Mouse (Mus musculus) heart, adult 2 months (tissue): ENCODE measurements at regions not wholly inside any gene's neighbourhood (a gene's known extent, or its start where the extent isn't known, plus 50 kb on each side); places are given as distances from the start of the nearest gene placed in this dataset.

Experiments
- DNase-seq, 2 experiments: peaks; one replicate each; pipeline ENCODE4 v3.0.0; 2021
- H3K27ac ChIP-seq: fragments of 200-600 bp; 2 replicates; pipeline ENCODE4 v1.8.1; 2022
- H3K27me3 ChIP-seq: fragments of 200-500 bp; 2 replicates; pipeline ENCODE4 v1.6.1; 2012; ENCODE audit warnings: mild to moderate bottlenecking, low read length, inconsistent platforms, mixed read lengths; ENCODE audit not compliant: control insufficient read depth, insufficient read depth
- H3K36me3 ChIP-seq: fragments of 200-500 bp; 2 replicates; pipeline ENCODE4 v1.6.1; 2012; ENCODE audit warnings: low read length, inconsistent platforms; ENCODE audit not compliant: control insufficient read depth, insufficient read depth
- H3K4me1 ChIP-seq: fragments of 200-500 bp; 2 replicates; pipeline ENCODE4 v1.6.1; 2011; ENCODE audit warnings: low read length; ENCODE audit not compliant: control insufficient read depth, insufficient read depth
- H3K4me3 ChIP-seq: fragments of 200-600 bp; 2 replicates; pipeline ENCODE4 v1.8.1; 2022
- H3K79me2 ChIP-seq: fragments of 200-500 bp; replicated peaks from 2 replicates; pipeline ENCODE4 v1.6.1; 2012; ENCODE audit warnings: mild to moderate bottlenecking, inconsistent platforms, low read length, moderate library complexity, mixed read lengths; ENCODE audit not compliant: control insufficient read depth, insufficient read depth
- H3K9ac ChIP-seq: fragments of 200-500 bp; 2 replicates; pipeline ENCODE4 v1.6.1; 2012; ENCODE audit warnings: low read depth, mild to moderate bottlenecking, control low read depth, inconsistent platforms, low read length, mixed read lengths
- CTCF ChIP-seq: fragments of 200-600 bp; IDR thresholded peaks from 2 replicates; pipeline ENCODE4 v1.8.1; 2022; ENCODE audit warnings: antibody characterized with exemption, mild to moderate bottlenecking, moderate library complexity
- EP300 ChIP-seq: fragments of 200-500 bp; IDR thresholded peaks from 2 replicates; pipeline ENCODE4 v1.6.1; 2011; ENCODE audit warnings: low read depth, low read length, control low read depth; ENCODE audit not compliant: insufficient read depth
- POLR2A ChIP-seq: fragments of 200-500 bp; IDR thresholded peaks from 2 replicates; pipeline ENCODE4 v1.6.1; 2011; ENCODE audit warnings: mild to moderate bottlenecking, low read depth, low read length, control low read depth; ENCODE audit not compliant: insufficient read depth
- WGBS: fragments of 180-500 bp; shearing (Covaris S2); methylation state at CpG from one replicate; pipeline ENCODE4 v1.1.7; 2018; 5-methylcytosine and 5-hydroxymethylcytosine counted together
- intact Hi-C: fragments of 180-260 bp; cut with DNase I; formaldehyde crosslinking; loops from one replicate; pipeline ENCODE4 v1.15.1; 2025

- peaks cover 1% of the 10 kb centered on the region; the same call in 1 of the 2 replicates for H3K4me1 ChIP-seq
- H3K79me2 ChIP-seq: no peaks in the 10 kb centered on the region
- no peaks in the 10 kb centered on the region for H3K36me3 ChIP-seq
- TF ChIP-seq CTCF (no peak), POLR2A (no peak)
- no peaks in the 10 kb centered on the region for H3K27me3 ChIP-seq
- H3K4me3 ChIP-seq: no peak overlapping the region
- 83% methylated on average over 1 of the region's 1 CpGs for WGBS
- intact Hi-C loops: no loop called here
- H3K9ac ChIP-seq: no peak overlapping the region
- no peak for DNase-seq
- no peak overlapping the region for H3K27ac ChIP-seq
These were observed 138.5 kb downstream of the Slitrk6 start for GRCm38 (mm10) chr14:110616447-110616846.

GRCm38 (mm10) chr14:110580311-110580710 lies 174.6 kb downstream of the Slitrk6 start:
- H3K27ac ChIP-seq: no peak overlapping the region
- H3K27me3 ChIP-seq: no peaks in the 10 kb centered on the region
- TF ChIP-seq POLR2A (no peak), EP300 (no peak), CTCF (no peak)
- H3K79me2 ChIP-seq: no peaks in the 10 kb centered on the region
- no peaks in the 10 kb centered on the region for H3K36me3 ChIP-seq
- H3K4me3 ChIP-seq: no peak overlapping the region
- intact Hi-C loops: no loop called here
- no peak for DNase-seq
- 53% methylated on average over 3 of the region's 3 CpGs for WGBS
- H3K9ac ChIP-seq: no peak overlapping the region
- no peaks in the 10 kb centered on the region for H3K4me1 ChIP-seq

GRCm38 (mm10) chr14:110570717-110571116 lies 184.2 kb downstream of the Slitrk6 start:
- H3K27me3 ChIP-seq: no peaks in the 10 kb centered on the region
- TF ChIP-seq EP300 (no peak), CTCF (no peak), POLR2A (no peak)
- WGBS: 91% methylated on average over 2 of the region's 2 CpGs

GRCm38 (mm10) chr14:110565783-110566445 lies 189.0 kb downstream of the Slitrk6 start:
- Histone ChIP-seq H3K4me3 (no peak overlapping the region), H3K9ac (no peak overlapping the region), H3K27me3 (no peaks in the 10 kb centered on the region), H3K79me2 (no peaks in the 10 kb centered on the region), H3K36me3 (no peaks in the 10 kb centered on the region), H3K4me1 (no peaks in the 10 kb centered on the region), H3K27ac (no peak overlapping the region)
- DNase-seq: no peak
- WGBS: 69% methylated on average over 7 of the region's 7 CpGs
- intact Hi-C loops: no loop called here
- no peak for TF ChIP-seq POLR2A
- TF ChIP-seq CTCF: no peak
- no peak for TF ChIP-seq EP300

More at GRCm38 (mm10) chr14:110570717-110571116, 184.2 kb downstream of the Slitrk6 start:
- intact Hi-C loops: no loop called here
- no peak overlapping the region for H3K9ac ChIP-seq
- no peak overlapping the region for H3K27ac ChIP-seq
- DNase-seq: no peak
- H3K4me3 ChIP-seq: no peak overlapping the region
- H3K79me2 ChIP-seq: no peaks in the 10 kb centered on the region
- H3K4me1 ChIP-seq: no peaks in the 10 kb centered on the region
- no peaks in the 10 kb centered on the region for H3K36me3 ChIP-seq

- Histone ChIP-seq H3K4me1 (no peaks in the 10 kb centered on the region), H3K36me3 (no peaks in the 10 kb centered on the region), H3K27me3 (no peaks in the 10 kb centered on the region), H3K79me2 (no peaks in the 10 kb centered on the region), H3K4me3 (no peak overlapping the region), H3K9ac (no peak overlapping the region), H3K27ac (no peak overlapping the region)
- TF ChIP-seq POLR2A (no peak), CTCF (no peak), EP300 (no peak)
- WGBS: 71% methylated on average over 2 of the region's 2 CpGs
- no peak for DNase-seq
- intact Hi-C loops: no loop called here
These were observed 190.3 kb downstream of the Slitrk6 start for GRCm38 (mm10) chr14:110564621-110565020.

- Histone ChIP-seq H3K27ac (no peak overlapping the region), H3K79me2 (no peaks in the 10 kb centered on the region), H3K27me3 (no peaks in the 10 kb centered on the region), H3K9ac (no peak overlapping the region), H3K4me3 (no peak overlapping the region), H3K36me3 (no peaks in the 10 kb centered on the region), H3K4me1 (no peaks in the 10 kb centered on the region)
- 56% methylated on average over 7 of the region's 7 CpGs for WGBS
- no peak for DNase-seq
- intact Hi-C loops: no loop called here
- TF ChIP-seq POLR2A (no peak), CTCF (no peak), EP300 (no peak)
These were observed 209.7 kb downstream of the Slitrk6 start for GRCm38 (mm10) chr14:110545265-110545664.
